Mouse (Mus musculus) liver, adult 2 months (tissue): Measurements from ENCODE around the gene Pafah1b2. TPM values are rescaled to one million over a fixed set of nuclear protein-coding genes. Genes with fewer than 3 reads are reported as not detected.

Experiments used
- DNase-seq: peaks from one replicate; pipeline ENCODE4 v3.0.0-alpha.2; 2011; ENCODE audit warnings: low read depth, low spot score; ENCODE audit errors: extremely low read depth
- H3K27ac ChIP-seq: fragments of 200-500 bp; replicated peaks from 2 replicates; pipeline ENCODE4 v1.5.1; 2012; ENCODE audit warnings: low read depth, mild to moderate bottlenecking, control low read depth, inconsistent platforms, low read length; ENCODE audit not compliant: insufficient read depth
- H3K27me3 ChIP-seq: fragments of 200-500 bp; 2 replicates; pipeline ENCODE4 v1.6.1; 2012; ENCODE audit warnings: mild to moderate bottlenecking, moderate library complexity, low read length, inconsistent platforms; ENCODE audit not compliant: control insufficient read depth, insufficient read depth
- H3K36me3 ChIP-seq: fragments of 200-500 bp; 2 replicates; pipeline ENCODE4 v1.6.1; 2012; ENCODE audit warnings: low read length, inconsistent platforms; ENCODE audit not compliant: control insufficient read depth, insufficient read depth
- H3K4me1 ChIP-seq: fragments of 200-500 bp; 2 replicates; pipeline ENCODE4 v1.6.1; 2011; ENCODE audit warnings: low read length; ENCODE audit not compliant: control insufficient read depth, insufficient read depth
- H3K4me3 ChIP-seq: fragments of 200-500 bp; 2 replicates; pipeline ENCODE4 v1.5.1; 2011; ENCODE audit warnings: low read depth, mild to moderate bottlenecking, control low read depth, low read length, moderate library complexity; ENCODE audit not compliant: insufficient read depth
- H3K79me2 ChIP-seq: fragments of 200-500 bp; 2 replicates; pipeline ENCODE4 v1.6.1; 2012; ENCODE audit warnings: inconsistent platforms, mild to moderate bottlenecking, low read length, moderate library complexity; ENCODE audit not compliant: control insufficient read depth, insufficient read depth
- H3K9ac ChIP-seq: fragments of 200-500 bp; 2 replicates; pipeline ENCODE4 v1.6.1; 2012; ENCODE audit warnings: low read depth, mild to moderate bottlenecking, control low read depth, inconsistent platforms, low read length
- CTCF ChIP-seq: fragments of 200-500 bp; IDR thresholded peaks from 2 replicates; pipeline ENCODE4 v1.5.1; 2011; ENCODE audit warnings: low read depth, low read length, control low read depth
- POLR2A ChIP-seq: fragments of 200-500 bp; IDR thresholded peaks from 2 replicates; pipeline ENCODE4 v1.6.1; 2011; ENCODE audit warnings: low read length, control low read depth; ENCODE audit not compliant: insufficient read depth; ENCODE audit errors: extremely low read depth
- WGBS: fragments of 180-500 bp; shearing (Covaris S2); methylation state at CpG from one replicate; pipeline ENCODE4 v1.1.7; 2018; 5-methylcytosine and 5-hydroxymethylcytosine counted together
- polyA plus RNA-seq: library from polyadenylated mRNA; depleted of rRNA; stranded (reverse); fragments of >200 nt; gene quantifications from 2 replicates; pipeline ENCODE4 v1.2.3, GENCODE M21; 2012
- total RNA-seq: library from RNA; depleted of rRNA; stranded (reverse); fragments of >200 nt; gene quantifications from 2 replicates; pipeline ENCODE4 v1.2.3, GENCODE M21; 2014

Pafah1b2 gene
- total and polyA plus RNA-seq, 2 experiments = 14.2 to 14.8 TPM

GRCm38 (mm10) chr9:45961855-45962254, 50.6 kb downstream of the Pafah1b2 start:
- H3K27me3 ChIP-seq = no peaks in the 10 kb centered on the region
- no peak overlapping the region for H3K9ac ChIP-seq
- DNase-seq = peak; percentile 91
- peaks cover 22% of the 10 kb centered on the region for H3K4me1 ChIP-seq
- 16% methylated on average over 2 of the region's 2 CpGs for WGBS
- no peaks in the 10 kb centered on the region; the same call in 1 of the 2 replicates for H3K79me2 ChIP-seq
- H3K27ac ChIP-seq = no peak overlapping the region
- H3K36me3 ChIP-seq = peaks cover 25% of the 10 kb centered on the region
- H3K4me3 ChIP-seq = no peak overlapping the region
- TF ChIP-seq POLR2A = no peak
- no peak for TF ChIP-seq CTCF

- Histone ChIP-seq H3K27me3 (no peaks in the 10 kb centered on the region), H3K27ac (peak overlapping the region; percentile 68), H3K79me2 (peaks cover 4% of the 10 kb centered on the region; the same call in 1 of the 2 replicates), H3K36me3 (peaks cover 6% of the 10 kb centered on the region), H3K4me1 (peaks cover 23% of the 10 kb centered on the region), H3K9ac (no peak overlapping the region), H3K4me3 (no peak overlapping the region)
- 13% methylated on average over 7 of the region's 7 CpGs for WGBS
- TF ChIP-seq POLR2A (no peak), CTCF (no peak)
- DNase-seq = peak; percentile 96
Measured at GRCm38 (mm10) chr9:45959661-45960060, 52.8 kb downstream of the Pafah1b2 start.

GRCm38 (mm10) chr9:45958851-45959250, 53.6 kb downstream of the Pafah1b2 start:
- Histone ChIP-seq H3K79me2 (peaks cover 6% of the 10 kb centered on the region; the same call in 1 of the 2 replicates), H3K4me1 (peaks cover 23% of the 10 kb centered on the region), H3K4me3 (no peak overlapping the region), H3K36me3 (0 out of 2 replicates have a peak, but pooled peaks cover 2% of the 10 kb centered on the region), H3K27ac (peak overlapping the region; percentile 89), H3K27me3 (no peaks in the 10 kb centered on the region), H3K9ac (no peak overlapping the region; the same call in 1 of the 2 replicates)
- 63% methylated on average over 4 of the region's 4 CpGs for WGBS
- no peak for TF ChIP-seq POLR2A
- TF ChIP-seq CTCF = no peak
- DNase-seq = no peak

- no peaks in the 10 kb centered on the region for H3K27me3 ChIP-seq
- DNase-seq = peak; percentile 83
- peak overlapping the region; percentile 89 for H3K27ac ChIP-seq
- H3K9ac ChIP-seq = peak overlapping the region; percentile 61
- H3K4me1 ChIP-seq = peaks cover 27% of the 10 kb centered on the region
- WGBS = 26% methylated on average over 7 of the region's 7 CpGs
- TF ChIP-seq CTCF (no peak), POLR2A (no peak)
- peaks cover 10% of the 10 kb centered on the region; the same call in 1 of the 2 replicates for H3K79me2 ChIP-seq
- H3K36me3 ChIP-seq = 0 out of 2 replicates have a peak, but pooled peaks cover 1% of the 10 kb centered on the region
- H3K4me3 ChIP-seq = no peak overlapping the region
Measured at GRCm38 (mm10) chr9:45958023-45958670, 54.3 kb downstream of the Pafah1b2 start.

GRCm38 (mm10) chr9:45955107-45955963, 57.2 kb downstream of the Pafah1b2 start, which contains the start of gene Sidt2:
Gene Sidt2, minus strand, starts transcription at chr9:45955258.
- peak; percentile 75 for DNase-seq
- Histone ChIP-seq H3K4me3 (peak within 1 kb of the TSS; percentile 94), H3K27me3 (no peaks in the 10 kb centered on the region), H3K36me3 (peaks cover 18% of the 10 kb centered on the region), H3K9ac (peak within 1 kb of the TSS; percentile 98), H3K79me2 (peaks cover 22% of the 10 kb centered on the region; the same call in 1 of the 2 replicates), H3K27ac (peak within 1 kb of the TSS; percentile 97), H3K4me1 (peaks cover 24% of the 10 kb centered on the region)
- no peak for TF ChIP-seq CTCF
- TF ChIP-seq POLR2A = peak; percentile 71
- 1% methylated on average over 48 of the region's 48 CpGs for WGBS
